Mouse (Mus musculus): ENCODE data around the gene Kng1. TPM values are rescaled to one million over a fixed set of nuclear protein-coding genes. Genes with fewer than 3 reads are reported as not detected.
"Not testable (repeated sequence)": the region's sequence is repeated elsewhere in the genome, so short reads cannot be mapped to it uniquely, and the experiment has no call there.

Kng1 gene
- total and polyA plus RNA-seq, 2 experiments: 701 to 2,075 TPM

- H3K4me3 ChIP-seq (ENCODE audit: insufficient read depth, low read depth, low read length); H3K27ac ChIP-seq (replicated peaks; ENCODE audit: insufficient read depth, low read depth, low read length); H3K27me3 ChIP-seq (ENCODE audit: control insufficient read depth, insufficient read depth, low read length); H3K36me3 ChIP-seq (ENCODE audit: control insufficient read depth, insufficient read depth, low read length); H3K79me2 ChIP-seq (ENCODE audit: control insufficient read depth, insufficient read depth, low read length); H3K9ac ChIP-seq (ENCODE audit: low read depth, low read length); H3K4me1 ChIP-seq (ENCODE audit: control insufficient read depth, insufficient read depth, low read length): not testable (repeated sequence)
- peak; percentile 65 for DNase-seq (ENCODE audit: extremely low read depth, low read depth, low spot score)
- WGBS: 21% methylated on average over 4 of the region's 4 CpGs
- 0 out of 2 replicates have a peak, but pooled peaks have one; percentile 20 for TF ChIP-seq CTCF (IDR thresholded peaks at IDR 0.05; ENCODE audit: low read depth, low read length)
These were observed 30.0 kb downstream of the Kng1 start for GRCm38 (mm10) chr16:23087712-23088111.

- not testable (repeated sequence) for H3K4me1 ChIP-seq (ENCODE audit: control insufficient read depth, insufficient read depth, low read length); H3K4me3 ChIP-seq (ENCODE audit: insufficient read depth, low read depth, low read length); H3K27me3 ChIP-seq (ENCODE audit: control insufficient read depth, insufficient read depth, low read length); DNase-seq (ENCODE audit: extremely low read depth, low read depth, low spot score); H3K9ac ChIP-seq (ENCODE audit: low read depth, low read length); H3K36me3 ChIP-seq (ENCODE audit: control insufficient read depth, insufficient read depth, low read length); H3K27ac ChIP-seq (replicated peaks; ENCODE audit: insufficient read depth, low read depth, low read length); H3K79me2 ChIP-seq (ENCODE audit: control insufficient read depth, insufficient read depth, low read length)
- 47% methylated on average over 1 of the region's 1 CpGs for WGBS
These were observed 30.8 kb downstream of the Kng1 start for GRCm38 (mm10) chr16:23088491-23088890.

- not testable (repeated sequence) for H3K79me2 ChIP-seq (ENCODE audit: control insufficient read depth, insufficient read depth, low read length); DNase-seq (ENCODE audit: extremely low read depth, low read depth, low spot score); H3K4me1 ChIP-seq (ENCODE audit: control insufficient read depth, insufficient read depth, low read length); H3K36me3 ChIP-seq (ENCODE audit: control insufficient read depth, insufficient read depth, low read length); H3K9ac ChIP-seq (ENCODE audit: low read depth, low read length); H3K27ac ChIP-seq (replicated peaks; ENCODE audit: insufficient read depth, low read depth, low read length); H3K4me3 ChIP-seq (ENCODE audit: insufficient read depth, low read depth, low read length); H3K27me3 ChIP-seq (ENCODE audit: control insufficient read depth, insufficient read depth, low read length)
These were observed 33.7 kb downstream of the Kng1 start for GRCm38 (mm10) chr16:23091345-23091744.

GRCm38 (mm10) chr16:23093321-23093953, 35.8 kb downstream of the Kng1 start:
- H3K27ac ChIP-seq (replicated peaks; ENCODE audit: insufficient read depth, low read depth, low read length): no peak overlapping the region
- H3K79me2 ChIP-seq (ENCODE audit: control insufficient read depth, insufficient read depth, low read length): no peaks in the 10 kb centered on the region
- TF ChIP-seq CTCF (IDR thresholded peaks at IDR 0.05; ENCODE audit: low read depth, low read length) (no peak), POLR2A (IDR thresholded peaks at IDR 0.05; ENCODE audit: extremely low read depth, insufficient read depth, low read length) (no peak)
- H3K4me1 ChIP-seq (ENCODE audit: control insufficient read depth, insufficient read depth, low read length): no peaks in the 10 kb centered on the region
- 82% methylated on average over 13 of the region's 13 CpGs for WGBS
- H3K27me3 ChIP-seq (ENCODE audit: control insufficient read depth, insufficient read depth, low read length): no peaks in the 10 kb centered on the region
- H3K36me3 ChIP-seq (ENCODE audit: control insufficient read depth, insufficient read depth, low read length): no peaks in the 10 kb centered on the region
- no peak overlapping the region for H3K4me3 ChIP-seq (ENCODE audit: insufficient read depth, low read depth, low read length)
- no peak overlapping the region for H3K9ac ChIP-seq (ENCODE audit: low read depth, low read length)
- DNase-seq (ENCODE audit: extremely low read depth, low read depth, low spot score): no peak

GRCm38 (mm10) chr16:23094136-23094535, 36.5 kb downstream of the Kng1 start:
- 56% methylated on average over 6 of the region's 6 CpGs for WGBS
- no peak overlapping the region for H3K9ac ChIP-seq (ENCODE audit: low read depth, low read length)
- no peaks in the 10 kb centered on the region for H3K36me3 ChIP-seq (ENCODE audit: control insufficient read depth, insufficient read depth, low read length)
- TF ChIP-seq CTCF (IDR thresholded peaks at IDR 0.05; ENCODE audit: low read depth, low read length) (no peak), POLR2A (IDR thresholded peaks at IDR 0.05; ENCODE audit: extremely low read depth, insufficient read depth, low read length) (no peak)
- no peak for DNase-seq (ENCODE audit: extremely low read depth, low read depth, low spot score)
- no peaks in the 10 kb centered on the region for H3K27me3 ChIP-seq (ENCODE audit: control insufficient read depth, insufficient read depth, low read length)
- H3K4me3 ChIP-seq (ENCODE audit: insufficient read depth, low read depth, low read length): no peak overlapping the region
- H3K4me1 ChIP-seq (ENCODE audit: control insufficient read depth, insufficient read depth, low read length): no peaks in the 10 kb centered on the region
- no peak overlapping the region for H3K27ac ChIP-seq (replicated peaks; ENCODE audit: insufficient read depth, low read depth, low read length)
- H3K79me2 ChIP-seq (ENCODE audit: control insufficient read depth, insufficient read depth, low read length): no peaks in the 10 kb centered on the region

- not testable (repeated sequence) for H3K36me3 ChIP-seq (ENCODE audit: control insufficient read depth, insufficient read depth, low read length); H3K9ac ChIP-seq (ENCODE audit: low read depth, low read length); H3K27me3 ChIP-seq (ENCODE audit: control insufficient read depth, insufficient read depth, low read length); H3K79me2 ChIP-seq (ENCODE audit: control insufficient read depth, insufficient read depth, low read length); H3K4me3 ChIP-seq (ENCODE audit: insufficient read depth, low read depth, low read length); H3K4me1 ChIP-seq (ENCODE audit: control insufficient read depth, insufficient read depth, low read length); DNase-seq (ENCODE audit: extremely low read depth, low read depth, low spot score); H3K27ac ChIP-seq (replicated peaks; ENCODE audit: insufficient read depth, low read depth, low read length)
- 96% methylated on average over 5 of the region's 5 CpGs for WGBS
These were observed 37.9 kb downstream of the Kng1 start for GRCm38 (mm10) chr16:23095581-23095980.

- H3K36me3 ChIP-seq (ENCODE audit: control insufficient read depth, insufficient read depth, low read length); H3K9ac ChIP-seq (ENCODE audit: low read depth, low read length); H3K27me3 ChIP-seq (ENCODE audit: control insufficient read depth, insufficient read depth, low read length); H3K27ac ChIP-seq (replicated peaks; ENCODE audit: insufficient read depth, low read depth, low read length); H3K4me3 ChIP-seq (ENCODE audit: insufficient read depth, low read depth, low read length); H3K4me1 ChIP-seq (ENCODE audit: control insufficient read depth, insufficient read depth, low read length); DNase-seq (ENCODE audit: extremely low read depth, low read depth, low spot score); H3K79me2 ChIP-seq (ENCODE audit: control insufficient read depth, insufficient read depth, low read length): not testable (repeated sequence)
- WGBS: 89% methylated on average over 1 of the region's 1 CpGs
These were observed 39.2 kb downstream of the Kng1 start for GRCm38 (mm10) chr16:23096886-23097285.

- H3K9ac ChIP-seq (ENCODE audit: low read depth, low read length); DNase-seq (ENCODE audit: extremely low read depth, low read depth, low spot score); H3K27ac ChIP-seq (replicated peaks; ENCODE audit: insufficient read depth, low read depth, low read length); H3K79me2 ChIP-seq (ENCODE audit: control insufficient read depth, insufficient read depth, low read length); H3K27me3 ChIP-seq (ENCODE audit: control insufficient read depth, insufficient read depth, low read length); H3K4me1 ChIP-seq (ENCODE audit: control insufficient read depth, insufficient read depth, low read length); H3K36me3 ChIP-seq (ENCODE audit: control insufficient read depth, insufficient read depth, low read length); H3K4me3 ChIP-seq (ENCODE audit: insufficient read depth, low read depth, low read length): not testable (repeated sequence)
- 93% methylated on average over 8 of the region's 8 CpGs for WGBS
These were observed 39.8 kb downstream of the Kng1 start for GRCm38 (mm10) chr16:23097290-23098104.

- not testable (repeated sequence) for H3K27ac ChIP-seq (replicated peaks; ENCODE audit: insufficient read depth, low read depth, low read length); H3K36me3 ChIP-seq (ENCODE audit: control insufficient read depth, insufficient read depth, low read length); DNase-seq (ENCODE audit: extremely low read depth, low read depth, low spot score); H3K4me3 ChIP-seq (ENCODE audit: insufficient read depth, low read depth, low read length); H3K4me1 ChIP-seq (ENCODE audit: control insufficient read depth, insufficient read depth, low read length); H3K79me2 ChIP-seq (ENCODE audit: control insufficient read depth, insufficient read depth, low read length); H3K9ac ChIP-seq (ENCODE audit: low read depth, low read length); H3K27me3 ChIP-seq (ENCODE audit: control insufficient read depth, insufficient read depth, low read length)
- WGBS: 100% methylated on average over 1 of the region's 1 CpGs
These were observed 40.4 kb downstream of the Kng1 start for GRCm38 (mm10) chr16:23098105-23098452.

Data from liver, adult 2 months (tissue).